Mouse (Mus musculus) olfactory bulb, adult 2 months (tissue): ENCODE measurements around the gene Nudt3. TPM values are rescaled to one million over a fixed set of nuclear protein-coding genes. Genes with fewer than 3 reads are reported as not detected.
A peak's percentile ranks its signal among the peaks of the same experiment; 100 is the strongest.

ENCODE experiments used
- H3K27ac ChIP-seq: fragments of 200-500 bp; 2 replicates; pipeline ENCODE4 v1.5.1; 2012; ENCODE audit warnings: low read depth, low read length; ENCODE audit not compliant: insufficient read depth
- H3K4me1 ChIP-seq: fragments of 200-500 bp; 2 replicates; pipeline ENCODE4 v1.6.1; 2012; ENCODE audit warnings: low read length; ENCODE audit not compliant: control insufficient read depth, insufficient read depth
- H3K4me3 ChIP-seq: fragments of 200-500 bp; 2 replicates; pipeline ENCODE4 v1.5.1; 2012; ENCODE audit warnings: mild to moderate bottlenecking, low read depth, low read length, moderate library complexity; ENCODE audit not compliant: insufficient read depth
- CTCF ChIP-seq: fragments of 200-500 bp; IDR thresholded peaks from 2 replicates; pipeline ENCODE4 v1.5.1; 2012; ENCODE audit warnings: low read depth, mild to moderate bottlenecking, low read length, moderate library complexity; ENCODE audit not compliant: insufficient read depth
- POLR2A ChIP-seq: fragments of 200-500 bp; IDR thresholded peaks from 2 replicates; pipeline ENCODE4 v1.6.1; 2012; ENCODE audit warnings: mild to moderate bottlenecking, low read depth, low read length, moderate library complexity; ENCODE audit not compliant: insufficient read depth
- WGBS: fragments of 180-500 bp; shearing (Covaris S2); methylation state at CpG from one replicate; pipeline ENCODE4 v1.1.7; 2018; 5-methylcytosine and 5-hydroxymethylcytosine counted together
- polyA plus RNA-seq: library from polyadenylated mRNA; stranded (reverse); fragments of >200 nt; gene quantifications from 2 replicates; pipeline ENCODE4 v1.2.4, GENCODE M21; 2012; ENCODE audit warnings: low replicate concordance; ENCODE audit not compliant: missing spikeins, insufficient read depth, insufficient read length

The Nudt3 gene
- polyA plus RNA-seq, 1 experiment = 554 TPM

GRCm38 (mm10) chr17:27557181-27557926 lies 65.9 kb downstream of the Nudt3 start:
- H3K27ac ChIP-seq = peak overlapping the region; percentile 74
- peak overlapping the region; percentile 97 for H3K4me3 ChIP-seq
- TF ChIP-seq CTCF (no peak), POLR2A (no peak)
- WGBS = 1% methylated on average over 66 of the region's 75 CpGs
- H3K4me1 ChIP-seq = peaks cover 46% of the 10 kb centered on the region

- peaks cover 38% of the 10 kb centered on the region for H3K4me1 ChIP-seq
- TF ChIP-seq CTCF (peak; percentile 2; the same call in 1 of the 2 replicates), POLR2A (peak; percentile 71; the same call in 1 of the 2 replicates)
- H3K27ac ChIP-seq = peak within 1 kb of the TSS; percentile 74
- peak within 1 kb of the TSS; percentile 97 for H3K4me3 ChIP-seq
- under 1% methylated on average over 79 of the region's 79 CpGs for WGBS
Observed at GRCm38 (mm10) chr17:27556315-27557011, 66.8 kb downstream of the Nudt3 start, which contains the start of gene Hmga1. Hmga1 (plus strand) TSS chr17:27556497.

GRCm38 (mm10) chr17:27555512-27556172 lies 67.7 kb downstream of the Nudt3 start:
- TF ChIP-seq CTCF (0 out of 2 replicates have a peak, but pooled peaks have one; percentile 2), POLR2A (no peak)
- H3K27ac ChIP-seq = no peak overlapping the region
- H3K4me3 ChIP-seq = peak overlapping the region; percentile 97
- peaks cover 32% of the 10 kb centered on the region for H3K4me1 ChIP-seq
- WGBS = 1% methylated on average over 55 of the region's 55 CpGs

GRCm38 (mm10) chr17:27555075-27555511 lies 68.2 kb downstream of the Nudt3 start:
- Histone ChIP-seq H3K27ac (no peak overlapping the region), H3K4me1 (peaks cover 30% of the 10 kb centered on the region), H3K4me3 (peak overlapping the region; percentile 5)
- 8% methylated on average over 39 of the region's 39 CpGs for WGBS
- no peak for TF ChIP-seq CTCF
- no peak for TF ChIP-seq POLR2A

- Histone ChIP-seq H3K4me3 (no peak overlapping the region), H3K4me1 (peaks cover 29% of the 10 kb centered on the region), H3K27ac (no peak overlapping the region)
- WGBS = 86% methylated on average over 20 of the region's 20 CpGs
- TF ChIP-seq POLR2A = no peak
- TF ChIP-seq CTCF = no peak
Observed at GRCm38 (mm10) chr17:27554062-27554960, 69.0 kb downstream of the Nudt3 start.

GRCm38 (mm10) chr17:27552215-27553201 lies 70.8 kb downstream of the Nudt3 start:
- Histone ChIP-seq H3K4me1 (peaks cover 22% of the 10 kb centered on the region), H3K27ac (no peak overlapping the region), H3K4me3 (no peak overlapping the region)
- WGBS = 78% methylated on average over 23 of the region's 23 CpGs
- TF ChIP-seq POLR2A (no peak), CTCF (no peak)

GRCm38 (mm10) chr17:27551393-27551940 lies 71.8 kb downstream of the Nudt3 start:
- H3K4me3 ChIP-seq = no peak overlapping the region
- 85% methylated on average over 10 of the region's 10 CpGs for WGBS
- no peak for TF ChIP-seq POLR2A
- no peak for TF ChIP-seq CTCF
- peaks cover 23% of the 10 kb centered on the region for H3K4me1 ChIP-seq
- no peak overlapping the region for H3K27ac ChIP-seq
